Mouse (Mus musculus) heart, adult 2 months (tissue): ENCODE measurements around the gene Dnmbp. TPM values are rescaled to one million over a fixed set of nuclear protein-coding genes. Genes with fewer than 3 reads are reported as not detected.
A peak's percentile ranks its signal among the peaks of the same experiment; 100 is the strongest.

Experiments used
- DNase-seq, 2 experiments: peaks; one replicate each; pipeline ENCODE4 v3.0.0; 2021
- H3K27ac ChIP-seq: fragments of 200-600 bp; 2 replicates; pipeline ENCODE4 v1.8.1; 2022
- H3K27me3 ChIP-seq: fragments of 200-500 bp; 2 replicates; pipeline ENCODE4 v1.6.1; 2012; ENCODE audit warnings: mild to moderate bottlenecking, low read length, inconsistent platforms, mixed read lengths; ENCODE audit not compliant: control insufficient read depth, insufficient read depth
- H3K36me3 ChIP-seq: fragments of 200-500 bp; 2 replicates; pipeline ENCODE4 v1.6.1; 2012; ENCODE audit warnings: low read length, inconsistent platforms; ENCODE audit not compliant: control insufficient read depth, insufficient read depth
- H3K4me1 ChIP-seq: fragments of 200-500 bp; 2 replicates; pipeline ENCODE4 v1.6.1; 2011; ENCODE audit warnings: low read length; ENCODE audit not compliant: control insufficient read depth, insufficient read depth
- H3K4me3 ChIP-seq: fragments of 200-600 bp; 2 replicates; pipeline ENCODE4 v1.8.1; 2022
- H3K79me2 ChIP-seq: fragments of 200-500 bp; replicated peaks from 2 replicates; pipeline ENCODE4 v1.6.1; 2012; ENCODE audit warnings: mild to moderate bottlenecking, inconsistent platforms, low read length, moderate library complexity, mixed read lengths; ENCODE audit not compliant: control insufficient read depth, insufficient read depth
- H3K9ac ChIP-seq: fragments of 200-500 bp; 2 replicates; pipeline ENCODE4 v1.6.1; 2012; ENCODE audit warnings: low read depth, mild to moderate bottlenecking, control low read depth, inconsistent platforms, low read length, mixed read lengths
- CTCF ChIP-seq: fragments of 200-600 bp; IDR thresholded peaks from 2 replicates; pipeline ENCODE4 v1.8.1; 2022; ENCODE audit warnings: antibody characterized with exemption, mild to moderate bottlenecking, moderate library complexity
- EP300 ChIP-seq: fragments of 200-500 bp; IDR thresholded peaks from 2 replicates; pipeline ENCODE4 v1.6.1; 2011; ENCODE audit warnings: low read depth, low read length, control low read depth; ENCODE audit not compliant: insufficient read depth
- POLR2A ChIP-seq: fragments of 200-500 bp; IDR thresholded peaks from 2 replicates; pipeline ENCODE4 v1.6.1; 2011; ENCODE audit warnings: mild to moderate bottlenecking, low read depth, low read length, control low read depth; ENCODE audit not compliant: insufficient read depth
- WGBS: fragments of 180-500 bp; shearing (Covaris S2); methylation state at CpG from one replicate; pipeline ENCODE4 v1.1.7; 2018; 5-methylcytosine and 5-hydroxymethylcytosine counted together
- intact Hi-C: fragments of 180-260 bp; cut with DNase I; formaldehyde crosslinking; loops from one replicate; pipeline ENCODE4 v1.15.1; 2025
- polyA plus RNA-seq: library from polyadenylated mRNA; depleted of rRNA; stranded (reverse); fragments of >200 nt; gene quantifications from 2 replicates; pipeline ENCODE4 v1.2.3, GENCODE M21; 2012
- total RNA-seq, 2 experiments: library from RNA; stranded (reverse); gene quantifications; 2 replicates each; pipeline ENCODE4 v1.2.3; 2021

The Dnmbp gene
- total and polyA plus RNA-seq, 3 experiments = 7.1 to 9.8 (median 8.1) TPM

GRCm38 (mm10) chr19:43974221-43974620, 34.2 kb upstream of the Dnmbp start:
- 87% methylated on average over 6 of the region's 6 CpGs for WGBS
- Histone ChIP-seq H3K27me3 (no peaks in the 10 kb centered on the region), H3K36me3 (no peaks in the 10 kb centered on the region), H3K27ac (no peak overlapping the region), H3K9ac (no peak overlapping the region), H3K4me1 (no peaks in the 10 kb centered on the region), H3K4me3 (no peak overlapping the region), H3K79me2 (no peaks in the 10 kb centered on the region)
- DNase-seq = no peak
- no peak for TF ChIP-seq POLR2A
- no peak for TF ChIP-seq CTCF
- intact Hi-C loops = no loop called here

GRCm38 (mm10) chr19:43973711-43974110, 33.7 kb upstream of the Dnmbp start:
- WGBS = 69% methylated on average over 9 of the region's 9 CpGs
- Histone ChIP-seq H3K36me3 (no peaks in the 10 kb centered on the region), H3K4me1 (no peaks in the 10 kb centered on the region), H3K4me3 (no peak overlapping the region), H3K27ac (no peak overlapping the region), H3K9ac (no peak overlapping the region), H3K79me2 (no peaks in the 10 kb centered on the region), H3K27me3 (no peaks in the 10 kb centered on the region)
- intact Hi-C loops = no loop called here
- TF ChIP-seq CTCF = no peak
- TF ChIP-seq EP300 = no peak
- TF ChIP-seq POLR2A = no peak
- DNase-seq = no peak

- H3K79me2 ChIP-seq = no peaks in the 10 kb centered on the region
- WGBS = 84% methylated on average over 8 of the region's 8 CpGs
- H3K27ac ChIP-seq = no peak overlapping the region
- no peaks in the 10 kb centered on the region for H3K36me3 ChIP-seq
- H3K27me3 ChIP-seq = no peaks in the 10 kb centered on the region
- H3K9ac ChIP-seq = no peak overlapping the region
- H3K4me3 ChIP-seq = no peak overlapping the region
- TF ChIP-seq EP300 = no peak
- TF ChIP-seq CTCF = no peak
- intact Hi-C loops = no loop called here
- no peaks in the 10 kb centered on the region for H3K4me1 ChIP-seq
- DNase-seq = no peak
Observed at GRCm38 (mm10) chr19:43972129-43972528, 32.1 kb upstream of the Dnmbp start.

GRCm38 (mm10) chr19:43968436-43969026, 28.5 kb upstream of the Dnmbp start:
- intact Hi-C loops = no loop called here
- no peak for DNase-seq
- 51% methylated on average over 10 of the region's 11 CpGs for WGBS
- Histone ChIP-seq H3K27ac (no peak overlapping the region), H3K4me3 (no peak overlapping the region), H3K4me1 (no peaks in the 10 kb centered on the region), H3K79me2 (no peaks in the 10 kb centered on the region), H3K27me3 (no peaks in the 10 kb centered on the region; the same call in 1 of the 2 replicates), H3K9ac (no peak overlapping the region), H3K36me3 (no peaks in the 10 kb centered on the region)
- TF ChIP-seq POLR2A = no peak
- no peak for TF ChIP-seq EP300
- no peak for TF ChIP-seq CTCF

GRCm38 (mm10) chr19:43966481-43966880, 26.5 kb upstream of the Dnmbp start:
- 75% methylated on average over 2 of the region's 2 CpGs for WGBS
- TF ChIP-seq EP300 (no peak), POLR2A (no peak), CTCF (no peak)
- H3K4me1 ChIP-seq = no peaks in the 10 kb centered on the region

GRCm38 (mm10) chr19:43965496-43966085, 25.6 kb upstream of the Dnmbp start:
- TF ChIP-seq POLR2A = no peak
- no peak for TF ChIP-seq EP300
- TF ChIP-seq CTCF = no peak
- Histone ChIP-seq H3K36me3 (no peaks in the 10 kb centered on the region), H3K9ac (no peak overlapping the region), H3K27me3 (no peaks in the 10 kb centered on the region; the same call in 1 of the 2 replicates), H3K27ac (no peak overlapping the region), H3K4me1 (no peaks in the 10 kb centered on the region), H3K79me2 (no peaks in the 10 kb centered on the region), H3K4me3 (no peak overlapping the region)
- intact Hi-C loops = no loop called here
- peak; percentile 19 to 26 for DNase-seq
- 72% methylated on average over 11 of the region's 11 CpGs for WGBS

More at GRCm38 (mm10) chr19:43966481-43966880, 26.5 kb upstream of the Dnmbp start:
- Histone ChIP-seq H3K79me2 (no peaks in the 10 kb centered on the region), H3K4me3 (no peak overlapping the region), H3K36me3 (no peaks in the 10 kb centered on the region), H3K27me3 (no peaks in the 10 kb centered on the region; the same call in 1 of the 2 replicates), H3K9ac (no peak overlapping the region), H3K27ac (no peak overlapping the region)
- no peak for DNase-seq
- intact Hi-C loops = no loop called here
